Mouse (Mus musculus): ENCODE measurements around the gene Apba2. TPM values are rescaled to one million over a fixed set of nuclear protein-coding genes. Genes with fewer than 3 reads are reported as not detected.

Gene Apba2
- polyA plus RNA-seq, 1 experiment from 2014 or later, result not detected

DNA sequence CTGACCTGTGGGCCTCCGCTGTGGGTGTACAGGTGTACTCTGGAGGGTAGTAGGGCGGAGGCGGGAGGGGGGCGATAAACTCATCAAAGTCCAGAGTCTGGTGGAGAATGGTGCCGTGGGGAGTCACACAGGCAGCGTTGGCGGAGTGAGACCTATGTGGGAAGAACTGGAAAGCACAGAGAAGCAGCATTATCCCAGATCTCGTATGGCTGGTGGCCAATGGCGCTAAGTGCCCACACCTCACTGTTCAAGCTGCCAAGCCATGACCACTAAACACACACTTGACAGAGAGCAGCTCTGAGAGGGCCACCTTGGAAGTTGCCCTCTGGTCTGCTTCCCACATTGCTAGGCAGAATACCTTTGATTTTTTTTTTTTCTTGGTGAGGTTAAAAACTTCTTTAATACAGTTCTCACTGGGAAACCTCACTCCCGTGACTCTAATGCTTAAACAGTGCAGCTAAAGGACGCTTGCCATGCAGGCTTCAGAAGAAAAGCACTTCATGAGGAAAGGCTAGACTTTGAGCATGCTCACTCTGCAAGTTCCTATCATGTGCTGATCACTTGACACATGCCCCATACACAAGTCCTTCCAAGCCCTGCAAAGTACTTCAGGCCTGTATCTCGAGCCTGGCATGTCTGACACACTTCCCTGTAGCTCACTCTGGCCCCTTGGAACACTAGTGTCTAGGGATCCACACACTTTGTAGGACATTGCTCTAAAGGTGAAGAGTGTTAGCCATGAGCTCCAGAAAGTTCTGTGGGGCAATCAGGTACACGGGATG, 275.4 kb downstream of the Apba2 start:
- no peaks in the 10 kb centered on the region for H3K79me2 ChIP-seq (ENCODE audit: inconsistent target)
- H3K4me3 ChIP-seq (ENCODE audit: inconsistent target), result no peak overlapping the region
- no peak overlapping the region for H3K27ac ChIP-seq
- H3K36me3 ChIP-seq (ENCODE audit: inconsistent target), result no peaks in the 10 kb centered on the region
- WGBS (ENCODE audit: missing documents), result 83% methylated on average over 13 of the region's 13 CpGs

DNA sequence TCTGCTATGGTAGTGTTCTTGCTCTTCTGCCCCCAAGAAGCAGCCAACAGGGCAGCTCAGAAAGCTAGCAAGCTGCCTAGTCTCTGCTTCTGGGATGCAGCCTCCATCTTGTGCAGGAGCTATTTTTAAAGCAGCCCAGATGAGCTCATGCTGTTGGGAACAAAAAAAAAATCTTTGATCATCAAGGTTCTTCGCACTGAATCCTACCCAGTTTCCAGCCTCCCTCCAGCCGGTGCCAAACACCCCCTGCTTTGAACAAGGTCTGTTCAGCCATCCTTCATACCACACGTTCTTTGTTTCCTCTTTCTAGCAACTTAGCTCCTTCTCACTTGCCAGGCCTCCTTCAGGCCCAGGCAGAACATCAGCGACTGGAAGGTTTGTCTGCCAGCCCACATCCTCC, 278.0 kb downstream of the Apba2 start:
- WGBS (ENCODE audit: missing documents), result 29% methylated on average over 4 of the region's 4 CpGs
- Histone ChIP-seq H3K79me2 (ENCODE audit: inconsistent target) (no peaks in the 10 kb centered on the region), H3K4me3 (ENCODE audit: inconsistent target) (no peak overlapping the region), H3K36me3 (ENCODE audit: inconsistent target) (no peaks in the 10 kb centered on the region), H3K27ac (no peak overlapping the region)

DNA sequence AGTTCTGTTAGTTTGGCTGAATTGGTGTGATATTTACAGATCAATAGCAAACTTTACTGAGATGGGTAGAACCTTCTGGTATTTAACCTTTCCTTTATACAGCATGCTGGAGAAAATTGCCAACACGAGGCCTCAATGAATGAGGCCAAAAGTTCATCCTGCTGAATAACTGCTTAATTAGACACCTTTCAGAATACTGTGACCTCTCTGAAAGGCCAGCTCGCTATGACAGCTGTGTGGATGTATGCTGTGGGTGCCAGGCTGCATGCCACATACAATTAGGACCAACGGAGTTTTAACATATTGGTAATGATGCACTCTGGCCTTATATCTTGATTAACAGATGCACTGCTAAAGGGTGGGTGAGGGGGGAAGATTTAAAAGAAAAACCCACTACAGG, 283.5 kb downstream of the Apba2 start:
- no peak overlapping the region for H3K27ac ChIP-seq
- no peak overlapping the region for H3K4me3 ChIP-seq (ENCODE audit: inconsistent target)
- no peaks in the 10 kb centered on the region for H3K79me2 ChIP-seq (ENCODE audit: inconsistent target)
- H3K36me3 ChIP-seq (ENCODE audit: inconsistent target), result no peaks in the 10 kb centered on the region
- WGBS (ENCODE audit: missing documents), result 83% methylated on average over 3 of the region's 3 CpGs

DNA sequence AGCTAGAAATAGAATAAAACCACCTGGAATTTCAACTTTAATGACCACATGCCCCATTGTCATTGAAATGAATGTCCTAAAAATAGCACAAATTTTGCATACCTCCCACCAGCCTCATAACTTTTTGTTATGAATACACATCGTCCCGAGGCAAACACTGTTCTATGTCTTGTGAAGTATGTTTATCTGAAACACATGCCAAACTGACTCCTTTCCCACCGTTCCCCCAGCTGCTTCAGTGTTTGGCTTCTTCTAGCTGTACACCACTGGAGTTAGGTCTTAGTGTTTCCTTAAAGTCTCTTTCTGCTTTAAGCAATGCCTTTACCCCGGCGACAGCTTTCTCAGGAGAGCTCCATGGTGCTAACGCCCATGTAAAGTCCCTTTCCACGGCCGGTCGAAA, 289.6 kb downstream of the Apba2 start:
- no peaks in the 10 kb centered on the region for H3K79me2 ChIP-seq (ENCODE audit: inconsistent target)
- 94% methylated on average over 9 of the region's 9 CpGs for WGBS (ENCODE audit: missing documents)
- no peak overlapping the region for H3K4me3 ChIP-seq (ENCODE audit: inconsistent target)
- no peak overlapping the region for H3K27ac ChIP-seq
- no peaks in the 10 kb centered on the region for H3K36me3 ChIP-seq (ENCODE audit: inconsistent target)

DNA sequence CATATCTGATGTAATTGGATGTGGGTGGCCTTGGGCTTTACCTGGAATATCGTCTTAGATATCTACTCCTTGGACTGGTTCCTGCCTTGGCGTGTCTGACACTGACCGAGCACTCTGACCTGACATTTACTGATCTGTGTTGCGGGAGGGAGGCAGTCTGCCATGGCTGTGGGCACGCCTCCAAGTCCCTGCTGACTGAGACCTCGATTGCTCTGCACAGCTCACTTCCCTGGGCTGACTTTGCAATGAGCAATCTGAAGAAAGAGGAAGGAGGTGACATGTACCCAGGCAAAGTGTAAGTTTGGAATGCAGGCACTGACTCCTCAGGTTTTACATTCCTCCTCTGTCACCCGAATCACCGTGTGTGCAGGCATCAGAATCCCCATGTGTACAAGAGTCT, 290.5 kb downstream of the Apba2 start:
- WGBS (ENCODE audit: missing documents), result 19% methylated on average over 8 of the region's 8 CpGs
- no peak overlapping the region for H3K27ac ChIP-seq
- H3K4me3 ChIP-seq (ENCODE audit: inconsistent target), result no peak overlapping the region
- no peaks in the 10 kb centered on the region for H3K79me2 ChIP-seq (ENCODE audit: inconsistent target)
- H3K36me3 ChIP-seq (ENCODE audit: inconsistent target), result no peaks in the 10 kb centered on the region

DNA sequence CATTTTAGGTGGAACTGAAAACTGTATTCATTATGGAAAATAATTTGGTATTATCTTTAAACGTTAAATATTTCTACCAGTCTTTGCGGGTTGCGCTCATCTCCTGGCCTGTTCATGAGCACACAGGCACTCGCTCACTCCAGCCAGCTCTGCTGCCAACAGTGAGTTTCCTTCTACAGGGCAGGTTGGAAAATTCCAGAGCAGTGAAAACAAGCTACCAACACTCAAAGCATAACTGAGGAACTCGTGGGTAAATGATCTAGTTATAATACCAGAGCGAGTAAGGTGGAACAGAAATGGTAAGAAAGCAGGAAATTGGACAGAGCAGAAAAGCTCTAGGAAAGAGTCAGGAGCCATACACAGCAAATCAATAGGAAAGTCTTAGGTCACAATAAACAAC, 294.0 kb downstream of the Apba2 start:
- Histone ChIP-seq H3K4me3 (ENCODE audit: inconsistent target) (no peak overlapping the region), H3K36me3 (ENCODE audit: inconsistent target) (no peaks in the 10 kb centered on the region), H3K27ac (no peak overlapping the region), H3K79me2 (ENCODE audit: inconsistent target) (no peaks in the 10 kb centered on the region)
- 79% methylated on average over 6 of the region's 6 CpGs for WGBS (ENCODE audit: missing documents)

Other genes with a start within 250 kb of the Apba2 start
- 25.6 to 41.0 TPM (median 25.9 TPM) in 3 replicates for gene Mtmr10, start 214.1 kb upstream of the Apba2 start, polyA plus RNA-seq (2018)
- gene Fan1, start 127.6 kb upstream of the Apba2 start, polyA plus RNA-seq (2018), result 2.9 to 3.8 TPM (median 3.3 TPM) in 3 replicates
- gene Mphosph10, start 109.4 kb upstream of the Apba2 start, polyA plus RNA-seq (2018), result 19.9 to 52.8 TPM (median 42.2 TPM) in 3 replicates
- gene Mcee, start 109.1 kb upstream of the Apba2 start, polyA plus RNA-seq (2018), result 58.1 to 88.1 TPM (median 62.8 TPM) in 3 replicates

Measured in macrophage (primary cell).